Mouse (Mus musculus): ENCODE data around the gene Necab3. TPM values are rescaled to one million over a fixed set of nuclear protein-coding genes. Genes with fewer than 3 reads are reported as not detected.
A peak's percentile ranks its signal among the peaks of the same experiment; 100 is the strongest.

Gene Necab3
- total RNA-seq, 2 experiments from 2014 or later = 1.3 to 1.8 TPM

DNA sequence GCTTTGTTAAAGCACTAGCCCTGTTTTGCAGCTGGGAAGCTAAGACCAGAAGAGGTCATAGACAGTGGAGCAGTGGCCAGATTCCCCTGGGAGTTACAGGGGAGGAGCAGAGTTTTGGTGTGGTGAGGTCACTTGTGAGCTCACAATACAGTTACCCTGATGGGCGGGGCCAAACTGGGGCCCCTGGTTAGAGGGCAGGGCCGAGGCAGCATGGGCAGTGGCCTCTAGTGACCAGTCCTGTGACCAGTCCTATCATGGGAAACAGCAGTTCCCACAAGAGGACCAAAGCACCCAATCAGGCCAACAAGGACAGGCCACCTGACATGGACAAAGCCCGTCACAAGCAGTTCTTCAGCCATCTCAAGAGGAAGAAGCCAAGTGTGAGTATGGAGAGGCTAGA is 10.0 kb downstream of the Necab3 start:
- intact Hi-C loops (cut with DNase I) = no loop called here
- DNase-seq = peak; percentile 37 to 60

- DNase-seq = no peak
- intact Hi-C loops (cut with DNase I) = no loop called here
These were observed 12.0 kb downstream of the Necab3 start, which contains the start of gene 1700003F12Rik for GRCm38 (mm10) chr2:154546711-154547110. 1700003F12Rik (plus strand) TSS chr2:154547085.

- DNase-seq = peak; percentile 86 to 88
- intact Hi-C loops (cut with DNase I) = no loop called here
These were observed 14.9 kb downstream of the Necab3 start for GRCm38 (mm10) chr2:154543567-154544347.

- no peak for DNase-seq
- intact Hi-C loops (cut with DNase I) = no loop called here
These were observed 17.1 kb downstream of the Necab3 start for GRCm38 (mm10) chr2:154541630-154542029.

GRCm38 (mm10) chr2:154539720-154540119 is 19.0 kb downstream of the Necab3 start:
- intact Hi-C loops (cut with DNase I) = loop anchor here (1.0 kb wide), 1 partner anchor 122 kb away; no protein-coding TSS in a partner anchor
- peak; percentile 62 to 73 for DNase-seq

DNA sequence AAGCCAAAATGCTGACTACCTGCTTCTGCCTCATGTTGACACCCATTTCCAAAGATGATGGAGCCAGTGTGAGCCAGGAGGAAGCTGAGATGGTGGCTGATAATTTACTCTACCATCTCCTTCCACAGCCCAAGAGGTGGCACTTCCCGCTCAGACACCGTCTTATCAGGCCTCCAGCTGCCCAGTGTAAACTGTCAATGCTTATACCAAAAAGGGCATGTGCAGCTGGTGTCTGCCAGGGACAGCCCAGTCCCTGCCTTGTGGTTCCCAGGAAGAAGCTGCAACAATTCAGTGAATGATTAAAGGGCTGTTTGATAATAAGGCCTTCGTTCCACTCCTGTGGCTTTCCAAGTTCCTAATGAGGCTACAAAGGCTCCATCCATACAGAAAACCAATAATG is 20.0 kb downstream of the Necab3 start:
- DNase-seq = no peak
- intact Hi-C loops (cut with DNase I) = loop anchor here (1.0 kb wide), 1 partner anchor 121 kb away; no protein-coding TSS in a partner anchor

DNA sequence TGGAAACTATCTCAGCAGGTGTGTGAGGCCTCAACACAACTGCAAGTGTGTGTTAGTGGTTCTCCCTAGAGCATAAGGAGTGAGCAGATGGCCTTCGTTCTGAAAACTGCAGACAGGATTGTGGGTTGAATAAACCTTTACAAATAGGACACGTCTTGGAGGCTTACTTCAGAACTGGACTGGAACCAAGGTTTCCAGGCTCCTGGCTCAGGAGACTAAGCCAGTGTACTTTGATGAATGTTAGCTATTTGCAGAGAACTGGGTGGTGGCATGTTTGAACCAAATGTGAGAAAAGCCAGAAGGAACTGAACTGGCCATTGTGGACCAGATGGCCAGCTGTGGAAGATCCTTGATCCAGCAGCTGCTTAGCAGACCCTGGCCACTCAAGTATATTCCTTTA is 20.4 kb downstream of the Necab3 start:
- DNase-seq = peak; percentile 44 to 45
- intact Hi-C loops (cut with DNase I) = no loop called here

DNA sequence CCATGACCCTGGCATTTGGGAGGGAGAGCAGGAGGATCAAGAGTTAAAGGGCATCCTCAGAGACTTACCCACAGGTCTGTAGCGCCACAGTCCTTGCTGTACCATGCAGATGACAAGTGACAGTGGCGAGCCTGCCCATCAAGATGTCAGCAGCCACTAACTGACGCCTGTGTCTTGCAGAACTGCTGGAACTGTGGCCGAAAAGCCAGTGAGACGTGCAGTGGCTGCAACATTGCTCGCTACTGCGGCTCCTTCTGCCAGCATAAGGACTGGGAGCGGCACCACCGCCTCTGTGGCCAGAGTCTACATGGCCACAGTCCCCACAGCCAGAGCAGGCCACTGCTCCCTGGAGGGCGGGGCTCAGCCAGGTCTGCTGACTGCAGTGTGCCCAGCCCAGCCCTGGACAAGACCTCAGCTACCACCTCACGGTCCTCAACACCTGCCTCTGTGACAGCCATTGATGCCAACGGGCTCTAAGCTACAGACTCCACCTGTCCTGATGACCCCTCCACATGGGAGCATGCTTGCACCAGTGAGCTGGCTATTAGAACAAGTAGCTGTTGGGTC is 23.9 kb downstream of the Necab3 start:
- DNase-seq = no peak
- intact Hi-C loops (cut with DNase I) = no loop called here

DNA sequence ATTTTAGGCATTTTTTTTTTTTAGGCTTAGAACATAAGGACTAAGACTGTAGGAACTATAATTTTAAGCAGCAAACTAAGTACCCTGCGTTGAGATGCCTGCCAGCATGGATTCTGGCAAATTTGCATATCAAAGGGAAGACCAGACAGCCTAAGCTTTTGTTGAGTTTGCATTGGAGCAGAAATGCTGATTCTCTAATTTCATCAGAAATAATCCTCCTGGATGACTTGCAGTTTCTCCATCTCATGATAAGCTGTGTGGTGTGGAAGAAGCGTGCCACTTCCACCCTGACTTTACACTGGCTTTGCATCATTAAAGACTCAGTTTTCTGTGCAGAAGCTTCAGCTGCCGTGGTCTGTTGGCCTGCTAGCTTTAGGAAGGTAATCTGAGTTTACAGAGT is 25.8 kb downstream of the Necab3 start:
- no peak for DNase-seq
- intact Hi-C loops (cut with DNase I) = no loop called here

- intact Hi-C loops (cut with DNase I) = no loop called here
These were observed 32.2 kb downstream of the Necab3 start for GRCm38 (mm10) chr2:154526531-154526930.

DNA sequence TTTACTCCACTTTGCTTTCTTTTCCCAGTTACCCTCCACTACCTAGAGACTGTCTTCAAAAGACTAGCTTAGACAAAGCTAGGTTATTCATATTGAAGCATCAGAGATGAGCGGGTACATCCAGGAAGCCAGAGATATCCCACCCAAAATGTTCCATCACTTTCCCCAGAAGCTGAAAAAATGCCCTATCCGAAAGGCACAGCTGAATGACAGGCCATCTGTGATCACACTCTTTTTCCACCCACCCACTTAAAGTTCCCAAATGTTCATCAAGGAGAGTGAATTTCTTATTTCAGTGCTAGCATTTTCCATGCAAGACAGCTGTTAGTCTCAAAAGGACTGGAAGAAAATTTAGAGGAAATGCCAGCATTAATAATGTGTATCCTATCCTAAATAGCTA is 33.4 kb downstream of the Necab3 start:
- intact Hi-C loops (cut with DNase I) = no loop called here
- DNase-seq = no peak

More at GRCm38 (mm10) chr2:154526531-154526930, 32.2 kb downstream of the Necab3 start:
- no peak for DNase-seq

- no peak for DNase-seq
- intact Hi-C loops (cut with DNase I) = no loop called here
These were observed 36.4 kb downstream of the Necab3 start for GRCm38 (mm10) chr2:154522334-154522733.

GRCm38 (mm10) chr2:154521449-154521848 is 37.2 kb downstream of the Necab3 start:
- DNase-seq = no peak
- intact Hi-C loops (cut with DNase I) = no loop called here

DNA sequence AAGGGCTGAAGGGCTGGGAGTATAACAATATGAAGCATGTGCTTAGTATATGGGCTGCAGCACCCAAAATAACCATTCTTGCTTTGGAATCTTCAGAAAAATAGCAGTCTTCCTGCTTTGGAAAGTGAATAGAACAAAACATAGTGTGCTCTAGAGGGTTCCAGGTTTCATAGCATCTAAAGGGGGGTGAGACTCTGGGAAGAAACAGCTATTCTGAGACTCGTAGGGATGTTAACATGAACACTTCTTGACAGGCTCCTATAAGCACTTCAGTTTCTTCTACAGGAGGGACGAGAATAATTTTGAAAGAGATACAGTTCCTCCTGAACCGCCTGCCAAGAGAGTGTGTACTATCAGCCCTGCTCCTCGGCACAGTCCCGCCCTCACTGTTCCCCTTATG is 41.3 kb downstream of the Necab3 start:
- DNase-seq = no peak
- intact Hi-C loops (cut with DNase I) = no loop called here

- intact Hi-C loops (cut with DNase I) = no loop called here
- DNase-seq = no peak
These were observed 41.7 kb downstream of the Necab3 start for GRCm38 (mm10) chr2:154516944-154517343.

DNA sequence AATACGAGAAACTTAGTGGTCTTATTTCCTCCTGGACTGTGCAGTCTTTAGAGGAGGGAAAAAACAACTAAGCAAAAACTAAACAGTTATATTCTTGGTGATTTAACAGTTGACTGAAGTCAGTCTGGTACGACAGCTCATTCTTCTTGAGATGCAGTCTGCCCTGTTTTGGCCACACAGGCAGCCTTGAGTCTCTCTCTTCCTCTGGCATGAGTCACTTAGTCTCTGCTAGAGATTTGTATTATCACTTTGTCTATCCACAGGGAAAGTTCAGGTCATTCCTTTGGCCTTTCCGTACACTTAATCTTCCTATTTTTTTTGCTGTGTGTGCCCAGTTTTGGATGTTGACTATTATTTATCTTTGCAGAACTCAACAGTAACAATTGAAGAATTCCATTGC is 48.5 kb downstream of the Necab3 start:
- intact Hi-C loops (cut with DNase I) = no loop called here
- no peak for DNase-seq

- DNase-seq = no peak
- intact Hi-C loops (cut with DNase I) = no loop called here
These were observed 50.2 kb downstream of the Necab3 start for GRCm38 (mm10) chr2:154508450-154508849.

GRCm38 (mm10) chr2:154507566-154508283 is 51.0 kb downstream of the Necab3 start:
- intact Hi-C loops (cut with DNase I) = no loop called here
- peak in 1 of 2 experiments; percentile 9 for DNase-seq

- intact Hi-C loops (cut with DNase I) = no loop called here
These were observed 51.6 kb downstream of the Necab3 start for GRCm38 (mm10) chr2:154507076-154507475.

GRCm38 (mm10) chr2:154500758-154501157 is 57.9 kb downstream of the Necab3 start:
- intact Hi-C loops (cut with DNase I) = no loop called here
- no peak for DNase-seq

More at GRCm38 (mm10) chr2:154507076-154507475, 51.6 kb downstream of the Necab3 start:
- DNase-seq = no peak

DNA sequence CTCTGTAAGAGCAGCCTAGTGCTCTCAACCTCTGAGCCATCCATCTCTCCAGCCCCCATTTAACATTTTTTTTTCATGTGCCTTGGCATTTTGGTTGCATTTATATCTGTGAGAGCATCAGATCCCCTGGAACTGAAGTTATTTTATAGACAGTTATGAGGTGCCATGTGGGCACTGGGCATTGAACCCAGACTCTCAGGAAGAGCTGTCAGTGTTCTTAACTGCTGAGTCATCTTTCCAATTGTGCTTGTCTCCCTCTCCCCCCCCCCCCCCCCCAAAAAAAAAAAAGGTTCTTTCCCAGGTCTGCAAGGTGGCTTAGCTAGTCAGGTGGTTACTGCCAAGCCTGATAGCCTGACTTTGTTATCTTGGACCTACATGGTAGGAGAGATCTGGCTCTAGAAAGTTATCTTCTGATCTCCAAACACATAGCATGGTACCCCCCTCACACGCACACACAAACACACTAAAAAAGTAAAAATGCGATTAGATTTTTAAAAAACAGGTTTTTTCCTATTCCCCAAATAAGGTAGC is 58.9 kb downstream of the Necab3 start:
- DNase-seq = no peak
- intact Hi-C loops (cut with DNase I) = no loop called here
